Mouse (Mus musculus) embryonic fibroblast, embryonic 13.5 days (primary cell): ENCODE data around the gene Cst9.

Source experiments
- CTCF ChIP-seq: IDR thresholded peaks from 2 replicates; pipeline ENCODE4 v1.5.1; 2011; ENCODE audit warnings: mild to moderate bottlenecking, control low read depth, low read length, moderate library complexity, borderline replicate concordance; ENCODE audit not compliant: insufficient read depth
- POLR2A ChIP-seq: IDR thresholded peaks from 2 replicates; pipeline ENCODE4 v1.6.1; 2011; ENCODE audit warnings: low read depth, mild to moderate bottlenecking, control low read depth, low read length, moderate library complexity

GRCm38 (mm10) chr2:148874224-148874616 lies 39.3 kb downstream of the Cst9 start:
- TF ChIP-seq POLR2A: no peak
- no peak for TF ChIP-seq CTCF
